Mouse (Mus musculus) neural tube, embryonic 13.5 days (tissue): ENCODE results near the gene Kcnj2. TPM values are rescaled to one million over a fixed set of nuclear protein-coding genes. Genes with fewer than 3 reads are reported as not detected.

ENCODE experiments used
- ATAC-seq: fragments of 200-750 bp; cut with Nextera tagmentation; 2 replicates; pipeline ENCODE4 v1.8.0; 2017; ENCODE audit warnings: low read depth, mild to moderate bottlenecking, moderate TSS enrichment, moderate library complexity
- H3K27ac ChIP-seq: fragments of 300-500 bp; sonication (generic); replicated peaks from 2 replicates; pipeline ENCODE4 v1.5.1; 2015; ENCODE audit warnings: moderate library complexity, mild to moderate bottlenecking, inconsistent platforms
- H3K27me3 ChIP-seq: fragments of 300-500 bp; sonication (generic); 2 replicates; pipeline ENCODE4 v1.6.1; 2015; ENCODE audit warnings: mild to moderate bottlenecking, inconsistent platforms
- H3K36me3 ChIP-seq: fragments of 300-500 bp; sonication (generic); 2 replicates; pipeline ENCODE4 v1.6.1; 2015; ENCODE audit warnings: mild to moderate bottlenecking, inconsistent platforms
- H3K4me1 ChIP-seq: fragments of 300-500 bp; sonication (generic); replicated peaks from 2 replicates; pipeline ENCODE4 v1.6.1; 2015; ENCODE audit warnings: inconsistent platforms
- H3K4me2 ChIP-seq: fragments of 300-500 bp; sonication (generic); 2 replicates; pipeline ENCODE4 v1.6.1; 2015; ENCODE audit warnings: inconsistent platforms, mild to moderate bottlenecking, moderate library complexity
- H3K4me3 ChIP-seq: fragments of 300-500 bp; sonication (generic); 2 replicates; pipeline ENCODE4 v1.5.1; 2015; ENCODE audit warnings: mild to moderate bottlenecking, inconsistent platforms
- H3K9ac ChIP-seq: fragments of 300-500 bp; sonication (generic); 2 replicates; pipeline ENCODE4 v1.6.1; 2015; ENCODE audit warnings: moderate library complexity, mild to moderate bottlenecking, inconsistent platforms
- H3K9me3 ChIP-seq: fragments of 300-500 bp; sonication (generic); 2 replicates; pipeline ENCODE4 v1.6.1; 2016; ENCODE audit warnings: inconsistent platforms
- WGBS: fragments of 180-500 bp; shearing (Covaris S2); methylation state at CpG from one replicate; pipeline ENCODE4 v1.1.7; 2015; 5-methylcytosine and 5-hydroxymethylcytosine counted together
- polyA plus RNA-seq: library from polyadenylated mRNA; unstranded; fragments of >200 nt; fragmentation: Nextera tagmentation; extraction: Ambion mirVana; gene quantifications from 2 replicates; pipeline ENCODE4 v1.2.1, GENCODE M21; 2015

Gene Kcnj2
- polyA plus RNA-seq, 1 experiment from 2014 or later, result 1.1 TPM

GRCm38 (mm10) chr11:111096612-111097011 is 30.6 kb downstream of the Kcnj2 start:
- 89% methylated on average over 5 of the region's 5 CpGs for WGBS
- Histone ChIP-seq H3K9ac (no peak overlapping the region), H3K36me3 (no peaks in the 10 kb centered on the region), H3K27me3 (no peaks in the 10 kb centered on the region), H3K27ac (no peak overlapping the region), H3K4me3 (no peak overlapping the region), H3K9me3 (no peaks in the 10 kb centered on the region), H3K4me2 (no peak overlapping the region), H3K4me1 (no peaks in the 10 kb centered on the region)
- ATAC-seq, result no peak

DNA sequence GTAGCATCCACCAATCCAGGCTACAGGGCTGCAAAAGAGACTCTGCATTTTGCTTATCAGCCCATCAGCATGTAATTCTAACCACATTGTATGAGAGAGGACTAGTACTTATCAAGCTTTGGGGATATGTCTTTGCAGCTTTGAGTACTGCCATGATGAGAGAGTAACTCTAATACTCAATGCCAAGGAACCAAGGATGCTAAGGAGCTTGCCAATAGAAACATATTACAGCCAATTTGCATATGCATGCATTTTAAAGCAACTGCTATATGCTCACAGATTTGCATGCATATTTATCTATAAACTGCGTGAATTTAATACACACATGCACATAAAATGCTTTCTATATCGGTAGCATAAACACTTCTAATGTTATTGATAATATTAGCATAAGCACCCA is 34.2 kb downstream of the Kcnj2 start:
- no peak for ATAC-seq
- Histone ChIP-seq H3K27ac (no peak overlapping the region), H3K4me1 (no peaks in the 10 kb centered on the region), H3K9me3 (no peaks in the 10 kb centered on the region), H3K4me2 (no peak overlapping the region), H3K27me3 (no peaks in the 10 kb centered on the region), H3K4me3 (no peak overlapping the region), H3K9ac (no peak overlapping the region), H3K36me3 (no peaks in the 10 kb centered on the region)
- 88% methylated on average over 2 of the region's 2 CpGs for WGBS

DNA sequence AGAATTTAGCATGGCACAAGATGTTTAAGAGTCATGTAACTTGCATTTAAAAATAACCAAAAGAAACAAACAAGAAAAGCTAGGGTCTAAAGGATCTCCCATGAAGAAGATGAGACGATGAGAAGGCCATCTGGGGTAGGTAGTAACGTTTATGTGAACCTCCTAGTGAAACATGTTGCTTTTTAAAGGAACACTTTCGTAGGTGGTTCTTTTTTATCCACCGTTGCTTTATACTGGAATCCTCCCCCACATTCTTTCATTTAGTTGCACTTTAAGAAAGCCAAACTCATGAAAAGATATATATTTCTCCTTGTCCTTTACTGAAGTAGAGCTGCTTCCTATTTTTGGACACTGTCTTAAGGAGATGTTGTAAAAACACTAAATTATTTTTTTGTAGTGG is 34.7 kb downstream of the Kcnj2 start:
- no peaks in the 10 kb centered on the region for H3K36me3 ChIP-seq
- no peak overlapping the region for H3K4me3 ChIP-seq
- H3K9me3 ChIP-seq, result no peaks in the 10 kb centered on the region
- no peaks in the 10 kb centered on the region for H3K4me1 ChIP-seq
- H3K27ac ChIP-seq, result no peak overlapping the region
- H3K27me3 ChIP-seq, result no peaks in the 10 kb centered on the region
- no peak overlapping the region for H3K9ac ChIP-seq
- no peak overlapping the region for H3K4me2 ChIP-seq
- ATAC-seq, result no peak
- WGBS, result 87% methylated on average over 4 of the region's 4 CpGs

DNA sequence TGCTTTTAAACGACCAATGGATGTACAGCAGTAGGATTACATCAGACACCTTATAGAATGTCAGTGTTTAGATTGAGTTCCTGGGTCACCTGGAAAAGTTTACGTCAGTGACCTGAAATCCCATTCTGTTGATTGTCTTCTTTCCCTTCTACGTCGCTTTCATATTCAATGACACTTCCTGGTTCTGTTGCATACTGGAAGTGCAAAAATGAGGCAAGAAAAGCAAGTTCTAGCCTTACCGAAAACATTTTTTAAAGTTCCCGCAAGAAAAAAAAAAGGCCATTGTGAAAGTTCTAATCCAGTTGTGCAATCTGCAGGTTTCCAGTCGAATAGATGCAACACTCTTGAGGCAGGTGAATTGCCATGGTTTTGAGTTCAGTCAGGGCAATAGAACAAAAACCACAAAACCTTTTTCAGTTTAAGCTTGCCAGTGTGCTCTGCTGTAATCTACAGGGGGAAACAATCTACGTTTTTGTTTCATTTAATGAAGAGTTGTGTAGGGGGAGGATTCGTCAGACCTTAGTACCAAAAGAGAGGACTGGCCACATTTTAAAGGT is 35.7 kb downstream of the Kcnj2 start:
- H3K36me3 ChIP-seq, result no peaks in the 10 kb centered on the region
- 89% methylated on average over 9 of the region's 9 CpGs for WGBS
- ATAC-seq, result no peak

DNA sequence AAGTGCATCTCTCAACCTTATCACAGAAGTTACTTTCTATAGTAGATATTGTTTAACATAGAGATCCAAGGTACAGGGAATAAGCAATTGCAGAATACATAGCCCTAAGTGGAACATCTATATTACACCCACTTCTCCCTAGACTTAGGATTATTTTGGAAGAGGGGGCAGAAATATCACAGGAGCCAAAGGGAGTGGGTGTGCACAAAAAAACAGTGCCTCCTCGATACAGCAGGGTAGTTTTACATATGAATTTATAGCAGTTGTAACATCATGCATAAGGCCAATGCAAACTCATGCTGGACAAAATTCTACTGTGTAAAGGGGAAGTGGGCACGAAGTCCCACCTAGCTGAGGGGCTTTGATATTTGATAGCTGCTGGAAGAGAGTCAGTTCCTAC is 38.5 kb downstream of the Kcnj2 start:
- no peaks in the 10 kb centered on the region for H3K27me3 ChIP-seq
- no peaks in the 10 kb centered on the region for H3K36me3 ChIP-seq
- H3K9ac ChIP-seq, result no peak overlapping the region
- H3K27ac ChIP-seq, result no peak overlapping the region
- no peaks in the 10 kb centered on the region for H3K4me1 ChIP-seq
- H3K4me3 ChIP-seq, result no peak overlapping the region
- no peak overlapping the region for H3K4me2 ChIP-seq
- ATAC-seq, result no peak
- 81% methylated on average over 2 of the region's 2 CpGs for WGBS
- H3K9me3 ChIP-seq, result no peaks in the 10 kb centered on the region

More for the DNA sequence above, 35.7 kb downstream of the Kcnj2 start:
- H3K9ac ChIP-seq, result no peak overlapping the region
- H3K27ac ChIP-seq, result no peak overlapping the region
- no peak overlapping the region for H3K4me2 ChIP-seq
- no peaks in the 10 kb centered on the region for H3K27me3 ChIP-seq
- no peaks in the 10 kb centered on the region for H3K4me1 ChIP-seq
- no peaks in the 10 kb centered on the region for H3K9me3 ChIP-seq
- H3K4me3 ChIP-seq, result no peak overlapping the region

- Histone ChIP-seq H3K4me3 (no peak overlapping the region), H3K9ac (no peak overlapping the region), H3K27ac (no peak overlapping the region), H3K9me3 (no peaks in the 10 kb centered on the region), H3K4me2 (no peak overlapping the region), H3K4me1 (no peaks in the 10 kb centered on the region), H3K36me3 (no peaks in the 10 kb centered on the region), H3K27me3 (no peaks in the 10 kb centered on the region)
- no peak for ATAC-seq
- WGBS, result 72% methylated on average over 9 of the region's 9 CpGs
Measured at GRCm38 (mm10) chr11:111108130-111108529, 42.2 kb downstream of the Kcnj2 start.

GRCm38 (mm10) chr11:111121514-111121913 is 55.5 kb downstream of the Kcnj2 start:
- Histone ChIP-seq H3K4me3 (no peak overlapping the region), H3K9ac (no peak overlapping the region), H3K27ac (no peak overlapping the region), H3K4me2 (no peak overlapping the region), H3K4me1 (peaks cover 6% of the 10 kb centered on the region), H3K27me3 (no peaks in the 10 kb centered on the region), H3K9me3 (no peaks in the 10 kb centered on the region), H3K36me3 (no peaks in the 10 kb centered on the region)
- WGBS, result 51% methylated on average over 9 of the region's 9 CpGs
- ATAC-seq, result no peak

DNA sequence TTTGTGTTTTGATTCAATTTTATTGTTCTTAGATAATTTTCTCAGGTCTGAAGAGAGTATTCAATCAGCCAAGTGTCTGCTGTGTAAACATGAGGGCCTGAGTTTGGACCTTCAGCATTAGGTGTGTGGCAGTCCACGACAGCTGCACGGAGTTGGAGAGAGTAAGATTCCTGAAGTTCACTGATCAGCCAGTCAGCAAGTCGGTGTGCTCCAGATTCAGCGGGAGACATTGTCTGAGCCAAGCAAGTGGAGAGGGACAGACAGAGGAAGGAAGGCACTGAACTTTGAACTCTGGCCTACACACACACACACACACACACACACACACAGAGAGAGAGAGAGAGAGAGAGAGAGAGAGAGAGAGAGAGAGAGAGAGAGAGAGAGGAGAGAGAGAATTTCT is 57.4 kb downstream of the Kcnj2 start:
- WGBS, result 62% methylated on average over 4 of the region's 4 CpGs
- Histone ChIP-seq H3K4me1 (peaks cover 6% of the 10 kb centered on the region), H3K27ac (no peak overlapping the region), H3K36me3 (no peaks in the 10 kb centered on the region), H3K4me3 (no peak overlapping the region), H3K9ac (no peak overlapping the region), H3K9me3 (no peaks in the 10 kb centered on the region), H3K27me3 (no peaks in the 10 kb centered on the region), H3K4me2 (no peak overlapping the region)
- no peak for ATAC-seq

DNA sequence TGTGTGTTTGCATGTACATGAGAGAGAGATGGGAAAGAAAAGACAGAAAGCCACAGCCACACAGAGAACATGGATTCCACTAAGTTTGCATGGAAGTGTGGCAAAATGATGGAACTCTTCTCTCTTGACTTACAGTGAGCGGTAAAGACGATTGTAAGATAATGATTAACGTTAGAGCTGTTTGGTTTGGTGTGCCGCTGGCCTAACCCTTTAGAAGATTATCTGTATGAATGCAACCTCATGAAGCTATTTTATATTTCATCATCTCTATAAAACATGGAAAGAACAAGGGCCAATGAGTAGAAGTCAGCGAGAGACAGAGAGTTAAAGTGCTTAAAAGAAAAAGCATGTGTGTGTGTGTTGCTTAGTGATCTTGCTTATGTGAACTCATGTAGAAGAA is 60.0 kb downstream of the Kcnj2 start:
- no peak overlapping the region for H3K27ac ChIP-seq
- 96% methylated on average over 5 of the region's 5 CpGs for WGBS
- no peaks in the 10 kb centered on the region for H3K36me3 ChIP-seq
- no peaks in the 10 kb centered on the region for H3K9me3 ChIP-seq
- H3K4me1 ChIP-seq, result peaks cover 6% of the 10 kb centered on the region
- ATAC-seq, result no peak
- H3K4me2 ChIP-seq, result no peak overlapping the region
- H3K27me3 ChIP-seq, result no peaks in the 10 kb centered on the region
- no peak overlapping the region for H3K9ac ChIP-seq
- H3K4me3 ChIP-seq, result no peak overlapping the region

Other genes with a start within 250 kb of the Kcnj2 start
- 0.65 and 0.73 TPM in 2 replicates for gene Kcnj16, start 98.1 kb upstream of the Kcnj2 start, polyA plus RNA-seq